Mouse (Mus musculus) cerebellum, adult 2 months (tissue): ENCODE results near the gene Ebi3.

ENCODE experiments used
- CTCF ChIP-seq: fragments of 200-500 bp; IDR thresholded peaks from 2 replicates; pipeline ENCODE4 v1.5.1; 2011; ENCODE audit warnings: low read depth, mild to moderate bottlenecking, control low read depth, low read length, moderate library complexity, borderline replicate concordance; ENCODE audit not compliant: insufficient read depth
- POLR2A ChIP-seq: fragments of 200-500 bp; IDR thresholded peaks from 2 replicates; pipeline ENCODE4 v1.6.1; 2011; ENCODE audit warnings: low read length, control low read depth, borderline replicate concordance; ENCODE audit not compliant: insufficient read depth

DNA sequence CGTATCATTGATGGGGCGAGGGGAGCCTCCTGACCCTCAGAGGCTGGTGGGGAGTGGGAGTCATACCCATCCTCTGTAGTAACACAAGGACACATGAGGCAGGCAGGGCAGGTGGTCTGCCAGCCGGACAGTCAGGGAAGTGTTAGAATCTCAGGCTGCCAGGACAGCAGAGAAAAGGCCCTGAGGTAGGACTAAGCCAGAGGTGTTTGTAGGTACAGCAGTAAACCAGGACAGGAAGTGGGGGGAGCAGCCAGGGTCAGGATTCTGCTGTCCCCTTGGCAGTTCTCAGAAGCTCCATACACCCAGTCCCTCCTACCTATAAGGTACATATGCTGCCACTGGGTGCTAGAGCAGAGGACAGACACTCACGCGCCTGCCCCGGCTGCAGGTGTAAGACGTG lies 9.2 kb downstream of the Ebi3 start:
- TF ChIP-seq CTCF, result no peak
- TF ChIP-seq POLR2A, result no peak
